Mouse (Mus musculus) heart, postnatal 14 days (tissue): ENCODE measurements at regions not wholly inside any gene's neighbourhood (a gene's known extent, or its start where the extent isn't known, plus 50 kb on each side); places are given as distances from the start of the nearest gene placed in this dataset.
A peak's percentile ranks its signal among the peaks of the same experiment; 100 is the strongest.

Experiments used
- DNase-seq, 2 experiments: peaks; one replicate each; pipeline ENCODE4 v3.0.0; 2021 to 2022
- intact Hi-C: fragments of 180-260 bp; cut with DNase I; formaldehyde crosslinking; loops from one replicate; pipeline ENCODE4 v1.15.1; 2025

- intact Hi-C loops = no loop called here
These were observed 78.4 kb upstream of the Nav3 start for GRCm38 (mm10) chr10:110534387-110534786.

DNA sequence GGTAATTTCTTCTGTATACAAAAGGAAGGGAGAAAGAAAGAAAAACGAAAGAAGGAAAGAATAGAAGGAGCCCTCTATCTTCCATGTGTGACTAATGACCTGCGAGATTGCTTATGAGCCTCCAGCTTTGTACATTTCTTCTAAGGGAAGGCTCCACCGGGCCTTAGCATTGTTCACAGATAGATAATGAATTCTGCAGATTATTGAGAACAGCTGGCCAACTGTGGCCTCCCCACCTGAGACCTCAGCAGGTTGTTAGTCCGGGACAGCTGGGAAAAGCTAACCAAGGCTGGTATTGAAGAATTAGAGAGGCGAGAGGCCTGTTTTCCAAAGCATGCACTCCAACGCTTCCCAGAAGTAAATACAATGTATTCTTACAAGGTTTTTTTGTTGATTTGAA, 86.7 kb upstream of the Nav3 start:
- intact Hi-C loops = no loop called here

More at GRCm38 (mm10) chr10:110534387-110534786, 78.4 kb upstream of the Nav3 start:
- DNase-seq = no peak

DNA sequence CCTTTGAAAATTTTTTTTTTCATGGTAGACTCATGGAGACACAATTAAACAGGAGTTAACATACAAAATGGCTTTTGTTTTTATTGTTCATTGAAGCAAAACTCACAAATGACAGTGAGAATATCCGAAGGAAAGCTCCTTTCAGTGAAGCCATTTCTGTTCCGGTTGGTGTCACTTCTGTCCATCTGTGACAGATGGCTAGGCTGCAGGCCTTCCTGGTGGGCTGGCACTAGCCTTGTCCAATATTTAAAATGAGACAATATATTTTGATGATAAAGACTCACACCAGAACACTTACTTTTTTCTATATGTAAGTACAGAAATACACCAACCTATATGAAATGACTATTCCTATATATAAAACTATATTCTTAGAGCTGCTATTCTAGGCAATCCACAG, 92.4 kb upstream of the Nav3 start:
- intact Hi-C loops = no loop called here
- no peak for DNase-seq

More for the DNA sequence above, 86.7 kb upstream of the Nav3 start:
- no peak for DNase-seq

- intact Hi-C loops = no loop called here
These were observed 98.0 kb upstream of the Nav3 start for GRCm38 (mm10) chr10:110553954-110554353.

DNA sequence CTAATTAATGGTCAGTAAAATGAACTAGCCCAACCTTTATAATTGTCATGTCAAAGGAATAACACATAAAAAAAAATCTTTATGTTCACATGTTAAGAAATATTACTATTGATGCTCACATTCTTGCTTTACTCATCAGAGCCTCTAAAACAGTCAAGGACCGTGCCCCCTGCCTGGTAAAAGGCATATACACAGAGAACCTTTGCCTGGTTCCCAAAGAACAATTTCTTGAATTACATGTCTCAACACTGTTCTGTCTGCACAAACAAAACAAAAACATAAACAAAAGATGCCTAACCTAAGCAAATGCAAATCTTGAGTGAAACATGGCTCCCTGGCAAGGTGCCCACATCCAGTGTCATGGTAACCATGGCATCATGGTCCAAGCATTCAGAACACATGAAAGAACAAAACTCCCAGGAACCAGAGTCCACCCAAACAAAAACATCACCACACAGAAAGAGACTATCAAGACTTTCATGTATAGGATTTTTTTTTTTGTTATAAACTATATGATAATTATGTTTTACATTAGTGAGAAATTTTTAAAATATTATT, 100.4 kb upstream of the Nav3 start:
- intact Hi-C loops = no loop called here

More at GRCm38 (mm10) chr10:110553954-110554353, 98.0 kb upstream of the Nav3 start:
- no peak for DNase-seq

GRCm38 (mm10) chr10:110563057-110563456, 107.1 kb upstream of the Nav3 start:
- intact Hi-C loops = no loop called here
- DNase-seq = no peak

More for the DNA sequence above, 100.4 kb upstream of the Nav3 start:
- no peak for DNase-seq

GRCm38 (mm10) chr10:110563571-110563970, 107.6 kb upstream of the Nav3 start:
- no peak for DNase-seq
- intact Hi-C loops = no loop called here

DNA sequence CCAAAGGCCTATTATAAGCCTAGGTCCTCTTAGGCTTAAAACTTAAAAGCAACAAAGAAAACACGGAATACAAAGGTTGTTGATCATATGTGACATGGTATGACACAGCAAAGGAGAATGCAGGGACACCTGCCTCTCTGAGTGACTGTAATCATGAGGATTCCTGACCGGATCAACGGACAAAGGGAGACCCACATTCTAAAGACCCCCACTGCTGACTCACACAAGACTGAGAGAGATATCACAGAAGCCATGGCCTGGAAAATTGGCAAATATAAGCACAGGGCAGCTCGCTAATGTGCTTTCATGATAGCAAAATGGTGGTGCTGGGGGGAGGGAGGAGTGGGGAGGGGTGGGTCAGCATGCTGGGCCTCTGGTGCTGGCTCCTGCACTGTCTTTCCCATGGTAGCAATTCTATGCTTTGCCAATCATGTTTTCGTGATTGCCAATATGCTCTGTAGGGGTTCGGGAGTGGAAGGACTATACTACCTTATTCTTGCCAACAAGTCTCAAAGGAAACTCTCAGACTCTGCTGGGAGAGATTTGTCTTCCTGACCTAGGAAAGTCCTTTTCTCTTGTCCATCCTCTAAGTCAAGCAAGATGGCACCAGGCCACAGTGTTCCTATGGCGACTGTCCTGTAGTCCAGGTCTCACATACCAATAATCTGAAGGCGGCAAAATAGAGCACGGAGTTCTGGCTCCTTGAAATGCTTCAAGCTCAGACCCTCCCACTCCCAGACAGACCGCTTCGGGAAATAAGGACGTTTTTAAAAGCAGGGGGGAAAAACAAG, 110.5 kb upstream of the Nav3 start:
- no peak for DNase-seq
- intact Hi-C loops = no loop called here

DNA sequence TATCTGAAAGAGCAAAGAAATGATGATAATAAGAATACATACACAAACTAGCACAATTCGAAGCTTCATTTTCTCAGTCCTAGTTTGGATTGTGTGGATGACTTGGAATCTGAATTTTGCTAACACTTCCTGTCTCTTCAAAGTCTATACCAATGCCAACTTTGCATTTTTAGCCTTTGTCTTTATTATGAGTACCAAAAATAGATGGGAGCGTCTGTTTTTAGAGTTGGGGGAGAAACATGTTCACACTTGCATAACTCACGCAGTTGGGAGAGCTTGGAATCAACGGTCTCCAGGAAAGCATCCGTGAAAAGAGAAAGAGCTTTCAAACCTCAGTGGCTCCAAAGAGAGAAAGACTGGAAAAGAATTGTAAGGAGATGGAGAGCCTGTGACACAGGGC, 114.5 kb upstream of the Nav3 start:
- no peak for DNase-seq
- intact Hi-C loops = no loop called here

GRCm38 (mm10) chr10:110571179-110571578, 115.2 kb upstream of the Nav3 start:
- intact Hi-C loops = no loop called here
- DNase-seq = no peak

DNA sequence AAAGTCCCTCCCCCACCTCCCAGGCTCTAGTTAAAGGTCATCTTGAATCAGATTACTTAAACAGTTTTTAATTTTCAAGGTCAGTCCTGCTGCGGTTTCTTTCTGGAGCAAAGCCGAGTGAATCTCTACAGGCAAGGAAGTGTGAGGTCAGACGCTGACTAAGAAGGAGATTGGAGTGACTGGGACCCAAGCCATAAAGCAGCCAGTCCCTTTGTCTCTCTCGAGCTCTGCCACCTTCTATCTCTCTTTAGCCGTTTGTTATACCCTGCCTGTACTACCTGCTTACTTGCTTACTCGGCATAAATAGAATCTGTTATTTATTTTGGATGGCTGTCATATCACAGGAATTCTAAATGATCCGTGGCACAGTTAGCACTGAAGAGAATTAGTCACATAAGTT, 117.5 kb upstream of the Nav3 start:
- no peak for DNase-seq
- intact Hi-C loops = no loop called here

GRCm38 (mm10) chr10:110586029-110586428, 130.0 kb upstream of the Nav3 start:
- no peak for DNase-seq
- intact Hi-C loops = no loop called here

- intact Hi-C loops = no loop called here
- no peak for DNase-seq
These were observed 130.5 kb upstream of the Nav3 start for GRCm38 (mm10) chr10:110586507-110586906.

DNA sequence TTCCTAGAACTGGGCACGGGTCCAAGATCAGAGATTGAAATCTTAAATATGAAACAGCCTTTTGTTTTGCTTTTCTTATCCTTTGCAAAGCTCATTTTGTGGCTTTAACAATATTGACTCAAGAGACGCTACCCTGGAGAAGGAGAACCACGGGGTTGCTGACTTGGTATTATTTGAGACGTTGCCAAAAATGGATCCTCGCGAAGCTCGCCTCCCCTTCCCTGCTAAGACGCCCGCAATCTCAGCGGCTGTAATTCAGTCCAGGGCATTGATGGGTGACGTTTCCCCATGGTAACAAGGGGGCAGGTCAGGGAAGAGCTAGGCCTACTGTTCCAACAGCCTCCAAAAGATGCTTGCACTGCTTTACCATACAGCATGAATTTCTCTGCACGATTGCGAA, 131.5 kb upstream of the Nav3 start:
- intact Hi-C loops = no loop called here
- DNase-seq = no peak

- DNase-seq = peak; percentile 5 to 12
These were observed 144.4 kb upstream of the Nav3 start for GRCm38 (mm10) chr10:110600352-110600853.

DNA sequence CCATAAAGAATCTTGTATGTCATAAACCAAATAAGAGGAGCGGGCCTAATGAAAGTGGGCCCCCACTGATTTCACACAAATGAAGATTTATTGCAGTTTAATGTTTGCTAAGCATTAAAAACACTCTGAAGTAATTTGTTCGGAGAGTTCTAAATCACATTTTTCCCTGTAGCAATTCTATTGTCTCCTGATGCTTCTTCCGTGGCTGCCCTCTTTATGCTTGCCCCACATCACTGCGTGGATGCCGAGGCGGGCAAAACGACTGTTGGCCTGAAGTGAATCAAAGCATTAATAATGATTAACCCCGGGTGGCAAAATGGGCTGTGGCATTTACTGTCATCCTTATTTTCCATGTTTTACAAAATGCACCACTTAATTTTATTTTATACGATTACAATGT, 134.9 kb upstream of the E2f7 start:
- no peak for DNase-seq
- intact Hi-C loops = no loop called here

More at GRCm38 (mm10) chr10:110600352-110600853, 144.4 kb upstream of the Nav3 start:
- intact Hi-C loops = no loop called here

DNA sequence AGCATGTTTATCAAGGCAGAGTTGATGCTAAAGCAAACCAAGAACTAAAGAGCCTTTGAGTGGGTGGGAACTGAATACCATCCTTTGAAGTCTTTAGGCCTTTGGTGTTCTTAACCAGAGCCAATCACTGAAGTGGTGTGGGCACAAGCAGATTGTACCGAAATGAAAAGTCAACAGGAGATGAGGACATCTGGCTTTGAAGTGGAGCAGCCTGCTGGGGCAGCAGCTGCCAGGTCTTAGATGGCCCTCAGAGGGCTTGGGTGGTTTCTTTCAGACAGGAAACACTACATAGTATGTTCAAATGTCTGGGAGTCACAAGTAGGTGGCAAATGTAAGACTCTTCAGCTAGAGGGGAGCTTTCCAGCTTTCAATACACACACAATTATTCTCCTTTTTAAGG, 128.2 kb upstream of the E2f7 start:
- DNase-seq = no peak
- intact Hi-C loops = no loop called here

GRCm38 (mm10) chr10:110619193-110619592, 126.0 kb upstream of the E2f7 start:
- DNase-seq = no peak
- intact Hi-C loops = no loop called here

DNA sequence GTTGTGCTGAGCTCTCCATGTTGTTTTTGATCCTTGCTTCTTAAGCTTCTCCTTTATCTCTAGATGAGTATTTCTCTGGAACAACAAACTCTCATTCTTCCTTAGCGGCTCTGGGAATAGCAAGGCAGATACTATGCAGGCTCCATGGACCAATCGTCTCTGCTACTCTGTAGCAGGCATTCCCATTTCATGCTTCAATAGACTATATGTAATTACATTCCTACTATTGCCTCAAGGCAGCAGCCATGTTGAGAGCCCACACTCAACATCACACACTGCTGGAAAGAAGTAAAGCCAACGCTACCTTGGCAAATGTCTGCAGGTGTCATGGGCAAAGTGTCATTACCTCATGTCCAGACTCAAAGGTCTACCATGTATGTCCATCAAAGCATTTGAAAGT, 119.6 kb upstream of the E2f7 start:
- intact Hi-C loops = no loop called here
- DNase-seq = no peak

- no peak for DNase-seq
- intact Hi-C loops = no loop called here
These were observed 104.8 kb upstream of the E2f7 start for GRCm38 (mm10) chr10:110640406-110640805.

DNA sequence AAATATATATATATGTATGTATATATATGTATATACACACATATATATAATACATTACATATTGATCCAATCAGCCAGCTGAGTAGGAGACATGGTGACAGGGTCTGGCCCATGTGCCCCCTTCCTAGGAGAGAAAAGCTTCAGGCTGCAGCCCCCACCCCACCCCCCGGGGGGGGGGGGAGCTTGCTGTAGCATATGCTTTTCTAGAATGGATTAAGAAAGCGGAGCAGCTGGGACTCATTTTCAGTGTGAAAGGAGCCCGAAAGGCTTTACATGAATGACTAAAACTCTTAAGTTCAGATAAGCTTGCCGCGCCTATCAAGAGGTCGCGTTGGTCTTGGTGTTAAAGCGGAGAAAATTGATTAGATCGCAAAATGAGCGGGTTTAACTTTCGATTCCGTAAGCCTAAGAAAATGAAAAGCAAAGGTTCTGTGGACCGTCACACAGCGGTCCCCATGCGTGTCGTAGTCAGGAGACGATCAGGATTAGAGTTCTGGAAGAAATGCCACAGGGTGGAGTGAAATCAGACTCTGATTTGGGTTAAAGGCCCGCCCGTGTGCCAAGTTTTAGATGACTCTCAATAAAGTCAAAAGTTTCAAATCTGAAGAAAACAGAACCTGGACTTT, 103.1 kb upstream of the E2f7 start:
- intact Hi-C loops = no loop called here
- DNase-seq = no peak

DNA sequence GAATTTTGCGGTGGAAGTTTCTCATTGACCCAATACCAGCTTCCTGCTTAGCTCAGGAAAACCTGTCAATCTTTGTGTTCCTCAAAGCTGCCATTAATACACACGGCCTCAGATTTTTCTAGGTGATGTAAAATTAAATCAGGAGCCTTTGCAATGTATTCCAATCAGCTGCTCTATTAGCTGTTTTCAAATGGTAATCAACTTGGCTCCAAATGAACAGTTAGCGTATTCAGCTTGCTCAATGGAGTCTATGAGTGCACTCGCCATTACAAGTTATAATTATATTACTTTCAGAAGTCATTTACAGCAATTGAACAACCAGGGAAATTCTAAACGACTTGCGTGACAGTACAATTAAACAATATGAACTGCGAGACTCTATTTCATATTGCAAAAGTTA, 97.6 kb upstream of the E2f7 start:
- intact Hi-C loops = no loop called here

More for the DNA sequence above, 97.6 kb upstream of the E2f7 start:
- no peak for DNase-seq
